Mouse (Mus musculus): ENCODE results near the gene Tas2r123. TPM values are rescaled to one million over a fixed set of nuclear protein-coding genes. Genes with fewer than 3 reads are reported as not detected.

Tas2r123 gene
- not detected for total RNA-seq (2021)
- long read RNA-seq, experiment 1: 0 reads
- long read RNA-seq, experiment 2: 0 reads

- no peak for DNase-seq (ENCODE audit: low spot score)
Measured at GRCm38 (mm10) chr6:132846842-132847241, at the start of gene Tas2r123. Gene Tas2r123 (plus strand): TSS chr6:132847142.

- no peak for DNase-seq (ENCODE audit: low spot score)
Measured at GRCm38 (mm10) chr6:132802518-132802917, 44.4 kb upstream of the Tas2r123 start, which contains the start of gene Tas2r117. Gene Tas2r117 (plus strand): TSS chr6:132802818.

- no peak for DNase-seq (ENCODE audit: low spot score)
Measured at GRCm38 (mm10) chr6:132855138-132855537, 8.2 kb downstream of the Tas2r123 start, which contains the start of gene Tas2r116. Gene Tas2r116 (plus strand): TSS chr6:132855438.

- DNase-seq (ENCODE audit: low spot score): no peak
Measured at GRCm38 (mm10) chr6:132867708-132868107, 20.8 kb downstream of the Tas2r123 start, which contains the start of gene Tas2r110. Gene Tas2r110 (plus strand): TSS chr6:132868008.

GRCm38 (mm10) chr6:132892711-132893110 is 45.8 kb downstream of the Tas2r123 start, which contains the start of gene Tas2r113:
Gene Tas2r113 (plus strand): TSS chr6:132893011.
- no peak for DNase-seq (ENCODE audit: low spot score)

Other genes starting within 250 kb of the Tas2r123 start
- not detected for gene A630073D07Rik, start 195.6 kb upstream of the Tas2r123 start, total RNA-seq (2021)
- gene Tas2r120, start 190.2 kb upstream of the Tas2r123 start, total RNA-seq (2021): not detected
- gene Tas2r121, start 146.1 kb upstream of the Tas2r123 start, total RNA-seq (2021): not detected
- not detected for gene Tas2r122, start 135.2 kb upstream of the Tas2r123 start, total RNA-seq (2021)
- gene Tas2r115, start 109.1 kb upstream of the Tas2r123 start, total RNA-seq (2021): not detected
- gene Tas2r124, start 92.4 kb upstream of the Tas2r123 start, total RNA-seq (2021): not detected
- gene Tas2r102, start 85.0 kb upstream of the Tas2r123 start, total RNA-seq (2021): not detected
- not detected for gene Tas2r136, start 69.0 kb upstream of the Tas2r123 start, total RNA-seq (2021)
- not detected for gene Tas2r117, start 44.3 kb upstream of the Tas2r123 start, total RNA-seq (2021)
- gene Tas2r116, start 8.3 kb downstream of the Tas2r123 start, total RNA-seq (2021): not detected
- gene Tas2r110, start 20.9 kb downstream of the Tas2r123 start, total RNA-seq (2021): not detected
- not detected for gene Tas2r113, start 45.9 kb downstream of the Tas2r123 start, total RNA-seq (2021)
- not detected for gene Tas2r125, start 62.5 kb downstream of the Tas2r123 start, total RNA-seq (2021)
- not detected for gene Tas2r129, start 104.0 kb downstream of the Tas2r123 start, total RNA-seq (2021)
- gene Tas2r131, start 110.8 kb downstream of the Tas2r123 start, total RNA-seq (2021): not detected
- not detected for gene Tas2r109, start 133.8 kb downstream of the Tas2r123 start, total RNA-seq (2021)
- gene Tas2r103, start 190.0 kb downstream of the Tas2r123 start, total RNA-seq (2021): not detected
- not detected for gene Tas2r140, start 208.7 kb downstream of the Tas2r123 start, total RNA-seq (2021)